Mouse (Mus musculus) small intestine, adult 2 months (tissue): ENCODE data around the gene Gba2.

Source experiments
- CTCF ChIP-seq: fragments of 200-500 bp; IDR thresholded peaks from 2 replicates; pipeline ENCODE4 v1.5.1; 2012; ENCODE audit warnings: low read depth, mild to moderate bottlenecking, control low read depth, inconsistent platforms, low read length, moderate library complexity, mixed read lengths; ENCODE audit not compliant: insufficient replicate concordance, insufficient read length; ENCODE audit errors: extremely low read depth
- POLR2A ChIP-seq: fragments of 200-500 bp; IDR thresholded peaks from 2 replicates; pipeline ENCODE4 v1.6.1; 2012; ENCODE audit warnings: low read depth, mild to moderate bottlenecking, control low read depth, inconsistent platforms, low read length, moderate library complexity

DNA sequence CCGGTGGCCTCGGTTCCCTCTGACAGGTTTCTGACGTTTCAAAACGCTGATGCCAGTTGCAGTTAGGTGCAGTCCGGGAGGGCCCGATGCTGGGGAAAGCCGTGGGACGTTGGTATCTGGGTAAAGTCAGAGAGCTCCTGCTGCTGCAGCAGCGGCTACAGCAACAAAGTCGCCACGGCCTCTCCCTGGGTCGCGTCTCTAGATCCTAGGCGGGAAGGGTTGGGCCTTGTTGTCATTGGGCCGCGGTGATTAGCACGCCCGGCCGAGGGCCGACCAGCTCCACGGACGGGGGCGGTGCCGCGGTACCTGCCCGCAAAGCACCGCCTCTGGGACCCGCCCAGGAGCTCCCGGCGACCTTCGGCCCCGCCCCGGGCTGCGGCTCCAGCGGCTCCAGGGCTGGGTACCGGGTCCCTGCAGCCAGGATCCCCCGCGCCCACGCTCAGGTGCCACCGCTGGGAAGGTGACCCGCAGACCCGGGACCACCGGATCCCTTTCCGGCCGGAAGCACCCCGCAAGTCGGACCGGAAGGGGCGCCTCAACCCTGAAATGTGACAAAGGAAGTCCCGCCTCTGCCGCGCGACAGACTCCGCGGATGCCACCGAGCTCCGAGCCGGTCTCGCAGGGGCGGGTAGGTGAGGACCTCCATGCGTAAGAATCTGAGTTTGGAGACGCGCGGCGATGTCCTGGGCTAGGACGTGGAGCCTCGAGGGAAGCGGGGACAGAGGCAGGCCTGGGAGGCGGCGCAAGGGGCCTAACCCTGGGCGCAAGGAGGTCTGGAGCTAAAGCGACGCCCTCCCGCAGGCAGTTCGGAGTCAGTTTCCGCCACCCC lies at the start of gene Gba2, which contains the start of gene Rgp1:
- TF ChIP-seq CTCF (no peak), POLR2A (peak; percentile 90)
